Mouse (Mus musculus) lung, postnatal 10 days (tissue): ENCODE data around the gene Zc3hav1.

ENCODE experiments used
- DNase-seq: peaks from one replicate; pipeline ENCODE4 v3.0.0; 2021

Gene Zc3hav1

DNA sequence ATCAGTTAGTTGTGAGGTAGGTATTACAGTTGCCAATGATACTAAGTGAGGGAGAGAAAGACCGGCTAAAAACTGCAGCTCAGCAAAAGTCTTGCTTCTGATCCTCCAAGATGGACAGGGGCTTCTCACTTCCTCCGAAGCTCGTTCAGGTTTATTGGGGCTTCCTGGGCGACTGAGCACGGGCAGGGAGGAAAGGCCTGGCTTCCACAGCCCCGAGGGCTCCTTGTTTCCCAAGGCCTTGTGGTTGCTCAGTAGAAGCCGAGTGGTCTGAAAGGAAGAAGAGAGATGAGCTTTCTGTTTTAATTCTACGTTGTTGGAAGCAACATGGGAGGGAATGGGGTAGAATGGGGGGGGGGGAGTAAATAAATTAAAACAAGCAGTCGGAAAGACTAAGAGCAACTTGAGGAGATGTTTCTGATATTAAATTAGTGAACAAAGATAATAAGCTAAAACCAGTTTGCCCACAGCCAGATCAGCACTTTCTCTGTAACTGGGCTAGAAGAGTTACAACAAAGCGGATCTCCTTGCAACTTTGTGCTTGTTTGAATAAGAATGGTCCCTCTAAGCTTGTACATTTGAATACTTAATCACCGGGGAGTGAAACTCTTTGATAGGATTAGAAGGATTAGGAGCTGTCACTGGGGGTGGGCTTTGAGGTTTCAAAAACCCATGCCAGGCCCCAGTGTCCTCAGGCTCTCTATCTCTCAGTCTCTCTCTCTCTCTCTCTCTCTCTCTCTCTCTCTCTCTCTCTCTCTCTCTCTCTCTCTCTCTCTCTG is 61.3 kb downstream of the Zc3hav1 start:
- DNase-seq, result no peak

DNA sequence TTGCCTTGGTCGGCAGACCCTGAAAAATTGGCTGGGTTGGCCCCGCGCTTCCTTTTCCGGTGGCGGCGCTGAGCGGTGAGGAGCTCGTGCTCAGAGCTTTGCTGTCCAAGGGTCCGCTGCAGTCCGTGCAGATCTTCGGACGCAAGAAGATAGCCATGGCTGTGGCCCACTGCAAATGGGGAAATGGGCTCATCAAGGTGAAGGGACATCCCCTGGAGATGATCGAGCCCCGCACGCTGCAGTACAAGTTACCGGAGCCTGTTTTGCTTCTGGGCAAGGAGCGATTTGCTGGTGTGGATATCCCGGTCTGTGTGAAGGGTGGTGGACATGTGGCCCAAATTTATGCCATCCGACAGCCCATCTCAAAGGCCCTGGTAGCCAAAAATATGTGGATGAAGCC is 70.0 kb downstream of the Zc3hav1 start:
- no peak for DNase-seq

DNA sequence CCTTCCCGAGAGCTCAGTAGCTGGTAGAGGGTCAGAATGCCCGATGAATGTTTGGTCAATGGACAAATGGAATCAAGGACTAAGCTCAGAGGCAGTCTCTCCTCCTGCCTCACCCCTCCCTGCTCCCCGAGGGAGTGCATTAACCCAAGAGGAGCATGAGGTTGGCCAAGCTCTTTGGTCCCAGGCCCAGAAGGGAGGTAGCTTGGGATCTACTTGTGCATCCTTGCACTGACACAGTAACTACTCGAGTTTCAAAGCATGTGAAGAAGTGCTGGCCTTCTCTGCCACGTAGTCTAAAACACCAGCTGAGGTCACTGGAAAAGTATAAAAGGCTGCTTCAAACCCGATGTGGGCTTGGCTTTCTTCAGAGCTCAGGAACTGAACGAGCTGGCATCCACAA is 89.9 kb downstream of the Zc3hav1 start:
- DNase-seq, result no peak

DNA sequence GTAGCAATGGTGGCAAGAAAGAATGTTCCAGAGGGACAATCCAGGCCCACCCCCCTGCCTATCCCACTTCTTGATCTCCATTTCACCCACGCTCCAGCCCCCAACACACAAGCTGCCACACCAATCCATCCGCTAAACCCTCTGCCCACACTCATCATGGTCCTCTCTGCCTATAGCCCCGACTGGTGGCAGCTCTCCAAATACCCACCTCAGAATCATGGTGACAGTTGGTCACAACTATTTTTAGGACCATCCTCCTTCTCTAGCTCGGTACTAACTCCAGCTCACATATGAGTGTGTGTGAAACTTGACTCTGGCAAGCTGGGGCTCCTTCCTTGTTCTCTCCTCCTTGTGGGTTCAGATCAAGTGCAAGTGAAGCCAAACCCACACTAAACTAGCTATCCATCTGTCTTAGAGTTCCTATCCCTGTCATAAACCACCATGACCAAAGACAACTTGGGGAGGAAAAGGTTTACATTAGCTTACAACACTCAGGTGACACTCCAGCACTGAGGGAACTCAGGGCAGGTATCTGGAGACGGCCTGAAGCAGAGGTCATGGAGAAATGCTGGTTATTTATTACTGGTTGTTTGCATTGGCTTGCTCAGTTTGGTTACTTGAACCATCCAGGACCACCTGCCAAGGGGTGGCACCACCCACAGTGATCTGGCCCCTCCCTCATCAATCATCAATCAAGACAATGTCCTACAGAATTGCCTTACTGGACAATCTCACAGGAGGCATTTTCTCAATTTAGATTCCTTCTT is 90.8 kb downstream of the Zc3hav1 start:
- DNase-seq, result no peak

DNA sequence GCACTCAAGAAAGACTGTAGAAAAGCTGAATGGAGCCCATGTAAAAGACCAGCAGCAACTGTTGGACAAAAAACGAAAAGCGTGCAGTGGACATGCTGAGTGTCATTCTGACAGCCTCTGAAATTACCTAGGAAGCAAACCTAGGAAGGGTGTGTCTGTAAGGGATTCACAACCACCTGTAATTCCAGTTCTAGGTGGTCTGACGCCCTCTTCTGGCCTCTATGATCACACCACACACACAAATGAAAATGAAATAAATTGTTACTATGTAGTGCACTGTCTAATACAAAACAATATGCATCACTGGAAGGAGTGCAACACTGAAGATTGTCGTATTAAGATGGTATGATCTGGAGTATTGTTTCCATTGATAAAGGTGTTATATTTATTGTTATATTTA is 92.5 kb downstream of the Zc3hav1 start:
- DNase-seq, result no peak

DNA sequence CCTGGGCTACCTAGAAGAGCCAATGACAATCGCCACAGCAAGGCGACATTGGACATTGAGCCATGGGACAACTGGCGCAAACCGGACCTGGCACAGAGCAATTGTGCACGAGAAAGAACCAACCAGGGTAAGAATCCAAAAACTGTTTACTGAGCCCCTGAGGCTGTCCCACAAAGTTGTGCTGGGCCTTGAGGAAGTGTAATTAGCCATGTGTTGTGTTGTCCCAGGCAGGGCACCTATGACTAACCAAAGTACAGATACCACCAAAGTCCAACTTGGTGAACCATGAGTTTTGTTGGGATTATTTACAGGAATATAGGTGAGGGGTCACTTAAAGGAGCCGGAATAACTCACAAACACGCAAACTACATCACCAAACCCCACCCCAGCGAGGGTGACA is 96.9 kb downstream of the Zc3hav1 start:
- DNase-seq, result no peak

DNA sequence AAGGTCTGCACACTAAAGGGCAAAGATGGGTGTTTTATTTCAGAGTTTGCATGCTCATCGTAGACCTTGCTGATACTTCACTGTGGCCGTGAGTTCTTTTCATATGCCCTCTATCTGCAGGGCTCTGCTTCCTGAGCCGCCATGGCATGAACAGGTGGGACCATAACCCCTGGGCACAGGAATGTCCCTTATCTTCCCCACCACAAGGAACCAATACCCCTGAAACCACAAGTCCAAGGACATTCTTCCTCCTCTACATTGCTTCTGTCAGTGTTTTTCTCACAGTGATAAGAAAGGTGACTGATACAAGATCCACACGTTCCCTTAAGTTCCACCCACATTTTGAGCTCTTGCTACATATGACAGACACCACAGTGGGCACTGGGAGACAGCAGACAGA is 97.6 kb downstream of the Zc3hav1 start:
- DNase-seq, result no peak

DNA sequence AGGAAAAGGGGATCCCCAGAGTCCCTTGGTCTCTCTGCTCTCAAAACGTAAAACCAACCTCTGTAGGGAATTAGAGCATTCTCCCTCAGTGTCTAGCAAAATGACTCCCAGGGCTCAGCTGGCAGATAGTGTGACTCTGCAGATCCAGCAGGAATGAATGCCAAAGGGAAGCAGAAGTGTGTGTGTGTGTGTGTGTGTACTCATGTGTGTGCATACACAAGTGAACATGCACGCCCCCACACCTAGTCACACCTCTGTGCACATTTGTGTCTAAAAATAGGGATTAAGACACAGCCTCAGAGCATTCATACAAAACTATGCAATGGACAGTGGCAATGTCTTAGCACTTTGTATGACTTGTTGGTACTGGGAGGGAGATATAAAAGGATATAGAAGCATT is 98.6 kb downstream of the Zc3hav1 start:
- no peak for DNase-seq
